Mouse (Mus musculus): ENCODE results near the gene Cdh12. TPM values are rescaled to one million over a fixed set of nuclear protein-coding genes. Genes with fewer than 3 reads are reported as not detected.
"Not testable (repeated sequence)": the region's sequence is repeated elsewhere in the genome, so short reads cannot be mapped to it uniquely, and the experiment has no call there.

The Cdh12 gene
- not detected in 2 replicates for total RNA-seq (2015)
- not detected in 2 replicates for total RNA-seq (2017)

GRCm38 (mm10) chr15:20448861-20449663, at the start of gene Cdh12:
TSS of gene Cdh12 (plus strand) at chr15:20449265.
- ATAC-seq (replicated peaks; ENCODE audit: poor library complexity), result no peak

GRCm38 (mm10) chr15:20403596-20403995, 45.5 kb upstream of the Cdh12 start:
- ATAC-seq (replicated peaks; ENCODE audit: poor library complexity), result peak; percentile 46; the same call in 1 of the 2 replicates

GRCm38 (mm10) chr15:20413397-20413796, 35.7 kb upstream of the Cdh12 start:
- no peak for ATAC-seq (replicated peaks; ENCODE audit: poor library complexity)

GRCm38 (mm10) chr15:20436356-20436755, 12.7 kb upstream of the Cdh12 start:
- ATAC-seq (replicated peaks; ENCODE audit: poor library complexity), result no peak

GRCm38 (mm10) chr15:20450558-20450957, 1.5 kb downstream of the Cdh12 start:
- ATAC-seq (replicated peaks; ENCODE audit: poor library complexity), result no peak

- no peak for ATAC-seq (replicated peaks; ENCODE audit: poor library complexity)
These were observed 9.4 kb downstream of the Cdh12 start for GRCm38 (mm10) chr15:20458508-20458907.

- ATAC-seq (replicated peaks; ENCODE audit: poor library complexity), result no peak
These were observed 13.4 kb downstream of the Cdh12 start for GRCm38 (mm10) chr15:20462500-20462899.

- ATAC-seq (replicated peaks; ENCODE audit: poor library complexity), result no peak
These were observed 14.5 kb downstream of the Cdh12 start for GRCm38 (mm10) chr15:20463601-20464000.

GRCm38 (mm10) chr15:20550979-20551378, 101.9 kb downstream of the Cdh12 start:
- ATAC-seq (replicated peaks; ENCODE audit: poor library complexity), result no peak

- ATAC-seq (replicated peaks; ENCODE audit: poor library complexity), result no peak
These were observed 121.9 kb downstream of the Cdh12 start for GRCm38 (mm10) chr15:20571012-20571411.

GRCm38 (mm10) chr15:20582567-20583075, 133.6 kb downstream of the Cdh12 start:
- ATAC-seq (replicated peaks; ENCODE audit: poor library complexity), result no peak

- ATAC-seq (replicated peaks; ENCODE audit: poor library complexity), result no peak
These were observed 142.5 kb downstream of the Cdh12 start for GRCm38 (mm10) chr15:20591599-20591998.

GRCm38 (mm10) chr15:20605751-20606150, 156.7 kb downstream of the Cdh12 start:
- ATAC-seq (replicated peaks; ENCODE audit: poor library complexity), result not testable (repeated sequence)

GRCm38 (mm10) chr15:20634593-20634992, 185.5 kb downstream of the Cdh12 start:
- no peak for ATAC-seq (replicated peaks; ENCODE audit: poor library complexity)

- ATAC-seq (replicated peaks; ENCODE audit: poor library complexity), result no peak
These were observed 190.1 kb downstream of the Cdh12 start for GRCm38 (mm10) chr15:20639155-20639554.

- ATAC-seq (replicated peaks; ENCODE audit: poor library complexity), result no peak
These were observed 193.9 kb downstream of the Cdh12 start for GRCm38 (mm10) chr15:20642905-20643414.

GRCm38 (mm10) chr15:20660221-20660620, 211.2 kb downstream of the Cdh12 start:
- ATAC-seq (replicated peaks; ENCODE audit: poor library complexity), result no peak

GRCm38 (mm10) chr15:20666650-20667049, 217.6 kb downstream of the Cdh12 start, which contains the start of gene Acot10:
TSS of gene Acot10 (minus strand) at chr15:20666750.
- ATAC-seq (replicated peaks; ENCODE audit: poor library complexity), result no peak

- ATAC-seq (replicated peaks; ENCODE audit: poor library complexity), result no peak
These were observed 218.3 kb downstream of the Cdh12 start for GRCm38 (mm10) chr15:20667350-20667749.

GRCm38 (mm10) chr15:20667989-20668388, 218.9 kb downstream of the Cdh12 start:
- no peak for ATAC-seq (replicated peaks; ENCODE audit: poor library complexity)

GRCm38 (mm10) chr15:20669507-20669906, 220.4 kb downstream of the Cdh12 start:
- ATAC-seq (replicated peaks; ENCODE audit: poor library complexity), result not testable (repeated sequence)

- no peak for ATAC-seq (replicated peaks; ENCODE audit: poor library complexity)
These were observed 233.7 kb downstream of the Cdh12 start for GRCm38 (mm10) chr15:20682719-20683118.
